Mouse (Mus musculus) liver (tissue): Measurements from ENCODE around the gene Brca2.

Experiments used
- DNase-seq: peaks from one replicate; pipeline ENCODE4 v3.0.0-alpha.2; 2020; ENCODE audit warnings: mixed read lengths

Brca2 gene

GRCm38 (mm10) chr5:150599301-150600294, 77.2 kb downstream of the Brca2 start:
- DNase-seq, result no peak

GRCm38 (mm10) chr5:150600554-150601440, 78.4 kb downstream of the Brca2 start:
- DNase-seq, result no peak

GRCm38 (mm10) chr5:150601441-150602230, 79.2 kb downstream of the Brca2 start:
- DNase-seq, result no peak

- no peak for DNase-seq
These were observed 83.7 kb downstream of the Brca2 start for GRCm38 (mm10) chr5:150606131-150606530.

- DNase-seq, result no peak
These were observed 85.2 kb downstream of the Brca2 start for GRCm38 (mm10) chr5:150607631-150608030.

GRCm38 (mm10) chr5:150611136-150611535, 88.7 kb downstream of the Brca2 start:
- DNase-seq, result no peak

GRCm38 (mm10) chr5:150611697-150612096, 89.3 kb downstream of the Brca2 start:
- DNase-seq, result no peak

GRCm38 (mm10) chr5:150614054-150614453, 91.6 kb downstream of the Brca2 start:
- no peak for DNase-seq

GRCm38 (mm10) chr5:150616216-150616615, 93.8 kb downstream of the Brca2 start:
- DNase-seq, result no peak

- no peak for DNase-seq
These were observed 94.3 kb downstream of the Brca2 start for GRCm38 (mm10) chr5:150616731-150617130.

GRCm38 (mm10) chr5:150618599-150619355, 96.3 kb downstream of the Brca2 start:
- no peak for DNase-seq
